Mouse (Mus musculus) neural tube, embryonic 11.5 days (tissue): ENCODE measurements around the gene Stard5. TPM values are rescaled to one million over a fixed set of nuclear protein-coding genes. Genes with fewer than 3 reads are reported as not detected.

ENCODE experiments used
- ATAC-seq: fragments of 200-750 bp; cut with Nextera tagmentation; 2 replicates; pipeline ENCODE4 v1.8.0; 2017; ENCODE audit warnings: moderate number of reproducible peaks, mild to moderate bottlenecking, moderate TSS enrichment, moderate library complexity; ENCODE audit not compliant: insufficient read depth, low FRiP score, low TSS enrichment
- DNase-seq: peaks from one replicate; pipeline ENCODE4 v3.0.0-alpha.2; 2015; ENCODE audit warnings: low spot score
- H3K27ac ChIP-seq: fragments of 300-500 bp; sonication (generic); 2 replicates; pipeline ENCODE4 v1.5.1; 2014; ENCODE audit warnings: low read depth, mild to moderate bottlenecking, low read length
- H3K27me3 ChIP-seq: fragments of 300-500 bp; sonication (generic); 2 replicates; pipeline ENCODE4 v1.6.1; 2014; ENCODE audit warnings: mild to moderate bottlenecking, low read length, mixed read lengths; ENCODE audit not compliant: control insufficient read depth, insufficient read depth
- H3K36me3 ChIP-seq: fragments of 300-500 bp; sonication (generic); 2 replicates; pipeline ENCODE4 v1.6.1; 2014; ENCODE audit warnings: mild to moderate bottlenecking, low read length, moderate library complexity, mixed read lengths; ENCODE audit not compliant: control insufficient read depth, insufficient read depth
- H3K4me1 ChIP-seq: fragments of 300-500 bp; sonication (generic); 2 replicates; pipeline ENCODE4 v1.6.1; 2014; ENCODE audit warnings: low read length, mixed read lengths; ENCODE audit not compliant: control insufficient read depth, insufficient read depth
- H3K4me2 ChIP-seq: fragments of 300-500 bp; sonication (generic); 2 replicates; pipeline ENCODE4 v1.6.1; 2014; ENCODE audit warnings: low read depth, mild to moderate bottlenecking, moderate library complexity
- H3K4me3 ChIP-seq: fragments of 300-500 bp; sonication (generic); 2 replicates; pipeline ENCODE4 v1.5.1; 2014; ENCODE audit warnings: low read depth, low read length
- H3K9ac ChIP-seq: fragments of 300-500 bp; sonication (generic); 2 replicates; pipeline ENCODE4 v1.6.1; 2014; ENCODE audit warnings: mild to moderate bottlenecking, low read length
- H3K9me3 ChIP-seq: fragments of 300-500 bp; sonication (generic); 2 replicates; pipeline ENCODE4 v1.6.1; 2016; ENCODE audit warnings: low read length; ENCODE audit not compliant: control insufficient read depth
- WGBS: fragments of 180-500 bp; shearing (Covaris S2); extraction: QIAGEN DNeasy Blood & Tissue Kit; methylation state at CpG from one replicate; pipeline ENCODE4 v1.1.7; 2014; 5-methylcytosine and 5-hydroxymethylcytosine counted together
- polyA plus RNA-seq: library from polyadenylated mRNA; unstranded; fragments of >200 nt; fragmentation: Nextera tagmentation; extraction: Ambion mirVana; gene quantifications from 2 replicates; pipeline ENCODE4 v1.2.1, GENCODE M21; 2014

The Stard5 gene
- 10.7 and 11.0 TPM in 2 replicates for polyA plus RNA-seq

DNA sequence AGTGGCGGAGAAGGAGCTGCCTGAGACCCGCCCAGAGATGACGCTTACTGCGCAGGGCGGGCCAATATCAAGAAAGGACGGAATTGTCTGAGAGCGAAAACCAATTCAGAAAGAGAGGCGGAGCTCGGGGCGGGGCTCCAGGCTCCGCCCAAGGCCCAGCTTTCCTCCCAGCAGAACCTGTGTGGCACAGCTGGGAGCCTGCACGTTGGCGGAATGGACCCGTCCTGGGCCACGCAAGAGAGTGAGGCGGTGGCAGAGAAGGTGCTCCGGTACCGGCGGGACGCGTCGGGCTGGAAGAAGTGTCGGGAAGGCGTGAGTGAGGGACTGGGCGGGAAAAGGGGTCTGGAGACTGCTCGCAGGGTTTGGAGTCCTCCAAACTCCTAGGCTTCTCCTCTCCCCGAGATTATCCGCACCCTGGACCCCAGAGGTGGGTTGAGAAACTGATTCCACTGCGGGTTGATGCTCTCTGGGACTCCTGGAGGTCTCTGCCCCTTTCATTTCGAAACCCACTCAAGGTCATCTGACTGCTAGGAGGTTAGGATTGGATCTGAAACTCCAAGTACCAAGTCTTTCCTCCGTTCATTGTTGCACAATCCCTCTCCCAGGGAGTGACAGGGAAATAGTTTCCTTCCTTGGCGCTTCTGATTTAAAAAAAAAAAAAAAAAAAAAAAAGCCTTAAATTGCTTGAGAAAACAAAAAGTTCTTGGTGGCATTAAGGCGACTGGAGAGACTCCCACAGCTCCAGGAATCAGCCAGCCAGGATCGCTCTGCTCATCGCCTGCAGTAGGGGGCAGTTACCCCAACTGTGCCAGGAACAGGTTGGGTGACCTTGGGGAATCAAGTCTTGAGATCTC lies at the start of gene Stard5:
TSS of gene Stard5 (plus strand) at position 132 of the 854 bp plus-strand sequence.
- 1% methylated on average over 35 of the region's 35 CpGs for WGBS
- Histone ChIP-seq H3K27ac (no peak within 1 kb of the TSS), H3K9me3 (no peaks in the 10 kb centered on the region), H3K9ac (peak within 1 kb of the TSS; percentile 74), H3K36me3 (no peaks in the 10 kb centered on the region; the same call in 1 of the 2 replicates), H3K4me1 (0 out of 2 replicates have a peak, but pooled peaks cover 3% of the 10 kb centered on the region), H3K4me3 (peak within 1 kb of the TSS; percentile 57), H3K4me2 (peak within 1 kb of the TSS; percentile 78), H3K27me3 (no peaks in the 10 kb centered on the region)
- ATAC-seq (peak; percentile 95), DNase-seq (peak; percentile 92)

DNA sequence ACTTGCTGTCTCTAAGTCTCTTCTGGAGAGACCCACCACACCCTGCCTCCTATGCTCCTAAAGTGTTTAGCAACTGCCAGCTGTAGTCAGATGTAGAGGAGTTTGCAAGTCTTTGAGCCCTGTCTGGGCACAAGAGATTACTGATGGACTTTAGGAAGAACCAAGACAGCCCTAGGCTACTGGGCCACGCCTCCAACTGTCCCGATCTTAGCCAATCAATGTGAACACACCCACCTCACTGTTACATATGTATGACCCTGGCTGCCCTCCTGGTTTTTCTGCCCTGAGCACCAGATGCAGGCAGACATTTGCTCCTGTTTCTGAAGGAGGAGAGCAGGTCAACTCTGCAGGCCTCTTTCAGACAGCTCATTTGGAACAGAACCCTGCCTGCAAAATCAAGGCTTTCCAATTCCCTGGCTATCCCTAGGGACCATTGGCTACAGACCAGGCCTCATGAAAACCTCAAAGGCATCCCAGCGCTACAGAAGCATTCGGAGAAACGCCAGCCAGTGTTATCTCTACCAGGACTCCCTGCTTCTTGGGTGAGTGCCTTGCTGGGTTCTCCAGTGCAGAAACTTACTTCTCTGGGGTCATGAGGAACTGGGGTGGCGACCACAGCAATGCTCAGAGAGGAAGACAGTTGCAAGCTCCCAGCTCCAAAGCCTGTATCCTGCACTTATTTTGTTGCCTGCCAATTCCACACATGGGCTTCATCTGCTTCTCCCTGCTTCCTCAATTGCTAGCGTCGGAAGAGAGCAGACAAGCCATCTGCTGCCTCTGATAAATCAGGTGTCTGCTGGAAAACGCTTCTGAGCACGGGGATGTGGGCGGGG lies 46.9 kb upstream of the Stard5 start, which contains the start of gene Tmc3:
TSS of gene Tmc3 (plus strand) at position 289 of the 833 bp plus-strand sequence.
- no peaks in the 10 kb centered on the region for H3K36me3 ChIP-seq
- no peaks in the 10 kb centered on the region for H3K27me3 ChIP-seq
- no peak within 1 kb of the TSS for H3K9ac ChIP-seq
- H3K9me3 ChIP-seq: no peaks in the 10 kb centered on the region
- H3K4me1 ChIP-seq: 0 out of 2 replicates have a peak, but pooled peaks cover 4% of the 10 kb centered on the region
- WGBS: 46% methylated on average over 11 of the region's 11 CpGs
- H3K4me3 ChIP-seq: no peak within 1 kb of the TSS
- no peak within 1 kb of the TSS for H3K4me2 ChIP-seq
- DNase-seq (peak; percentile 20), ATAC-seq (no peak)
- H3K27ac ChIP-seq: no peak within 1 kb of the TSS

DNA sequence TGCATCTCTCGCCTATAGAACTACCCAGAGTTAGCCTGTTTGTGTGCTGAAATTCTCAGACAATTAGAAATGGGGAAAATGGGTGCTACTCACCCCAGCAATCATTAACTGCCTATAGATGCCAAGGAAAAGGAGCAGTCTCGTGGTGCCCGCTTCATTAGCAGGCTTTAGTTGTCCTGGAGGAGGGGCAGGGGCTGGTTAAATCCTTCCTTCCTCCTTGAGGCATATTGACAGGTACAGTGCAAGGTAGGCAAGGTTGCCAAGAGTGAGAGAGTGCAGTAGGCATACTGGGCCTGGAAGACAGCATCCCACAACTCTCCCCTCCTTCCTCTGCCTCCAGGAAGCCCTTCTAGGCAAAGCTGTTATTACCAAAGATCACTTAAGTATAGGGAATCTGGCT lies 37.7 kb upstream of the Stard5 start:
- H3K4me2 ChIP-seq: no peak overlapping the region
- H3K9me3 ChIP-seq: no peaks in the 10 kb centered on the region
- H3K36me3 ChIP-seq: no peaks in the 10 kb centered on the region
- no peak overlapping the region for H3K9ac ChIP-seq
- no peaks in the 10 kb centered on the region for H3K4me1 ChIP-seq
- no peak for DNase-seq
- no peak overlapping the region for H3K4me3 ChIP-seq
- ATAC-seq: no peak
- no peak overlapping the region for H3K27ac ChIP-seq
- 78% methylated on average over 3 of the region's 3 CpGs for WGBS
- no peaks in the 10 kb centered on the region for H3K27me3 ChIP-seq

DNA sequence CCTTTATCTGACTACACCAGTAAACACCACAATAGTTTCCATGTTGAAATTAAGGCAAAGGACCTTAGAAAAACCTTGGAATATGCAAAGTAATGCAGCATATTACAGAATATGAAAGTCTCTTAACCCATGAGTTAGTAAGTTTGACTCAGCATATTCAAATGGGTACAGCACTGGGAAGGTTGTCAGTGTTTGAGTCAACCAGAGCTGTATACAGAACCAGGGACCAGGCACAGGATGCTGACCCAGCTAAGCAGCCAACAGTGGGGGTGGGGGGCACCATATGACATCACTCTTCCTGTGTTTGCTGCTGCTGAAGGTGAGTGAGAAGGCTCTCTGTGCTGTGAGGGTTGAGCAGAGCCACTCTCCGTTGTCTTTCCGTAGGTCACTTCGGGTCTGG lies 34.7 kb upstream of the Stard5 start:
- H3K4me2 ChIP-seq: no peak overlapping the region
- 89% methylated on average over 3 of the region's 3 CpGs for WGBS
- H3K36me3 ChIP-seq: no peaks in the 10 kb centered on the region
- H3K27me3 ChIP-seq: no peaks in the 10 kb centered on the region
- no peaks in the 10 kb centered on the region for H3K4me1 ChIP-seq
- no peak overlapping the region for H3K27ac ChIP-seq
- no peak overlapping the region for H3K9ac ChIP-seq
- no peak for DNase-seq
- no peaks in the 10 kb centered on the region for H3K9me3 ChIP-seq
- H3K4me3 ChIP-seq: no peak overlapping the region
- ATAC-seq: no peak

DNA sequence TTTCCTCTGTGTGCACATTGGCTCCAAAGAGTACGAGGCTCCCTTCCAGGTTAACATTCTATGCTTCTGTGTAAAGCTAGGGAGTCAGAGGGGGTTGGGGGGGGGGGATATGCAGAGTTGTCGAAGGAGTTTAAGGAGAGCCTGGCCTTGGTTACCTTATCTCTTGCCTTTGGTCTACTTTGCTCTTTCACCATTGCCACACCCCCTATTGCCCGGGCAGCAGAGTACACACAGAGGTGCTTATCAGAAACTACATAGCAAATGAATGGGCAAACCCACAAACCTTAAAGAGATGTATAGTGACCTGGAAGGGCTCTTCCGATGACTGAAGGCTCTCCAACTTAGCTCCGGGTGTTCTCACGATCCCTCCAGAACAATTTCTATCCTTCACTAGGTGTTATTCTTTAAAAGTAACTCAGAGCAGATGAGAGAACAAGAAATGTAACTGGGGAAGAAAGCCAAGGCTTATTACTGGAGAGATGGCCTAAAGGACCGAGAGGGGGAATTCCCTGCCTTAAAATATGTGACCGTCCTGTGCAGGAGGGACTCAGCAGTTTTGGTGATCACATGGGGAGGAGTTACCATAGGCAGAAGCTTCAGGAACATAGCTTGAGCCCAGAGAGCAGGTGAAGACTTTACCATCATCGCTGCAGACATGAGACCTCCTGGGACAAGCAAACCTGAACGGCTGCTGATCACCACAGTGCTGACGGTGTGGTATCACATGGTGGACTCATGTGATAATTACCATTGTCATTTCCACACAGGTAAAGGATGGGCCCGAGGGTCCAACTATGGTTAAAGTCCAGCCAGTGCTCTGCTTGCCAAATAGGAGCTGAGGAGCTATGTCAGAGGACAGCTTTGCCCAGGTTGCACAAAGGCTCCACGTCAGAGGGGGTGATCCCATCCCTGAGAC lies 32.5 kb upstream of the Stard5 start:
- no peaks in the 10 kb centered on the region for H3K36me3 ChIP-seq

DNA sequence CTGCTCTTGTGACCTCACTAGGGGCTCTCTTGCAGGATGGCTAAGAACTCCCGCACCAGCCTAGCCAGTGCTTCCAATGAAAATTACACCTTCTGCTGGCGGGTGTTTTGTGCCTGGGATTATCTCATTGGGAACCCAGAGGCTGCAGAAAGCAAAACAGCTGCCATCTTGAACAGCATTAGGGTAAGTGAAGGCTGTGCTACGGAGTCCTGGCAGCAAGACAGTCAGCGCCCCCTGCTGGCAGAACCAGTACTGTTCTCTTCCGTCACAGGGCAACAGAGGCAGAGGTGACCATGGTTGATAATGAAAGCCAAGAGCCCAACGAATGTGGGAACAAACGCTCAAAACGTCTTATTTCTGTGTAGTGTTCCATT lies 31.9 kb upstream of the Stard5 start:
- no peak overlapping the region for H3K4me3 ChIP-seq
- whole genome bisulfite sequencing: 53% methylated on average over 8 of the region's 8 CpGs
- no peaks in the 10 kb centered on the region for H3K9me3 ChIP-seq
- no peaks in the 10 kb centered on the region for H3K27me3 ChIP-seq
- no peak overlapping the region for H3K27ac ChIP-seq
- no peaks in the 10 kb centered on the region for H3K4me1 ChIP-seq
- DNase-seq: peak; percentile 57
- ATAC-seq: no peak
- H3K4me2 ChIP-seq: no peak overlapping the region
- H3K36me3 ChIP-seq: no peaks in the 10 kb centered on the region
- no peak overlapping the region for H3K9ac ChIP-seq

More for the DNA sequence above, 32.5 kb upstream of the Stard5 start:
- H3K9me3 ChIP-seq: no peaks in the 10 kb centered on the region
- no peak overlapping the region for H3K4me2 ChIP-seq
- 90% methylated on average over 13 of the region's 13 CpGs for WGBS
- H3K27ac ChIP-seq: no peak overlapping the region
- no peak overlapping the region for H3K4me3 ChIP-seq
- ATAC-seq (no peak), DNase-seq (no peak)
- no peaks in the 10 kb centered on the region for H3K4me1 ChIP-seq
- no peak overlapping the region for H3K9ac ChIP-seq
- H3K27me3 ChIP-seq: no peaks in the 10 kb centered on the region

DNA sequence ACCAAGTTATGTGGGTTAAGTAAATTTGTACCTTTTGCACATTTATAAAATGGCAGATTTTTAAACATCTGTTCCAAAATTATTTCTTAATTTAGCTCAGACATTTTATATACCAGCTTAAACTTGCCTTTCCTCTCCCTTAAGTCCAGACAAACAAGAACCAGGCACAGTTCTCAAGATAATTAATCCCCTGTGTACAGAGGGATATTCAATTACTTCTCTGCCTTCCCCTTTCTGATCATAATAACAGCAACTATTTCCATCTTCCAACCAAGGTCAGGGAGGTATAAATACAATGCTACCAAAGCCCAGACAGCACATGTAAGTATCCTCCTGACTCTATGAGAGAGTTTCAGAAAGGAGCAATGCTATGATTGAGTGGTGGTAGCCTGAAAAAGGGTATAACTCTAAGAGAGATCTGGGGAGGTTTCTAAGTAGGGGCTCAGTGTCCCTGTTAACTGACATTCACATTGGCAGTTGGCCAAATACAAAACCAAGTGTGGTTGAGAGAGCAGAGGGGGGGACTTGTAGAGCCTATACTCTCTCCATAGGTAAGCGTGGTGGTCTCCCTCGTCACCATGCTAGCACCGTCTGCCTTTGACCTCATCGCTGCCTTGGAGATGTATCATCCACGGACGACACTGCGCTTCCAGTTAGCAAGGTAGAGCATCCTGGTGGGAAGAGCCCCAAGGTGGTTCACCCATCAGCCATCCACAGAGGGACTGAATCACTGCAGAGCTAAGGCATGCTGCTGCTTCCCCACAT lies 27.4 kb upstream of the Stard5 start:
- no peaks in the 10 kb centered on the region for H3K27me3 ChIP-seq
- no peaks in the 10 kb centered on the region for H3K9me3 ChIP-seq
- H3K27ac ChIP-seq: no peak overlapping the region
- 87% methylated on average over 7 of the region's 7 CpGs for WGBS
- no peaks in the 10 kb centered on the region for H3K36me3 ChIP-seq
- no peak for ATAC-seq
- no peak for DNase-seq
- H3K4me2 ChIP-seq: no peak overlapping the region
- no peak overlapping the region for H3K9ac ChIP-seq
- no peaks in the 10 kb centered on the region for H3K4me1 ChIP-seq
- H3K4me3 ChIP-seq: no peak overlapping the region
